Mouse (Mus musculus) lung, adult 2 months (tissue): ENCODE measurements around the gene Wasf1.

Experiments used
- CTCF ChIP-seq: fragments of 200-500 bp; IDR thresholded peaks from 2 replicates; pipeline ENCODE4 v1.5.1; 2011; ENCODE audit warnings: mild to moderate bottlenecking, low read length, control low read depth; ENCODE audit not compliant: insufficient read depth
- POLR2A ChIP-seq: fragments of 200-500 bp; IDR thresholded peaks from 2 replicates; pipeline ENCODE4 v1.6.1; 2011; ENCODE audit warnings: low read depth, mild to moderate bottlenecking, control low read depth, low read length, borderline replicate concordance; ENCODE audit errors: extremely low read depth

- no peak for TF ChIP-seq POLR2A
- TF ChIP-seq CTCF: no peak
These were observed 5.9 kb downstream of the Wasf1 start for GRCm38 (mm10) chr10:40889146-40889545.
